ENCODE assay signal across 1 mouse cellular context in the genomic region with DNA sequence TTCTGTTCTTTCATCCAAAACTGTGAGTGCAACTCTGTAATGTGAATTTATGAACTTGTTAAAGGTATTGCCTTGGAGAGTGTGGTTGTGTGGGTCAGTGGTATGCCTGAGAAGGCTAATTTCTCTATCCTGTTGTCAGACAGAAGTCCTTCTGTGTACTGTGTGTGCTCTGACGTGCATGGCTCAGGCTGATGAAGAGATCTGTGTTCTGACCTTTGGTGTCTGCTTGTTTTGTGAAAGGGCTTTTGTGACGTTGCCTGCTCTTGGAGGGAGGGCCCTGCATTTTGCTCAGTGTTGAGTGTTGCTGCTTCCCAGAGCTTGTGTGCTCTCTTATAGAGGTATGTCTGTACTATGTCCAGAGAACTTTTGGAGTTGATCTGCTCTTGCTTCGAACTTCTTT.
TF ChIP-seq lines count a peak whose summit lies in the region.

No protein-coding gene starts in this region.

TF ChIP-seq in MEL, 35 proteins besides CTCF, POLR2A, EP300 and RAD21 (continued from another document):
- TF ChIP-seq USF2 (IDR thresholded peaks at IDR 0.05; ENCODE audit: borderline replicate concordance in 1 of 2, insufficient read depth in 1 of 2, low read depth in 1 of 2, low read length in 2 of 2) (no peak), POLR2AphosphoS5 (IDR thresholded peaks at IDR 0.05; ENCODE audit: borderline replicate concordance, low read depth, low read length) (no peak), TAL1 (IDR thresholded peaks at IDR 0.05; ENCODE audit: low read length) (no peak), MAFK (IDR thresholded peaks at IDR 0.05; ENCODE audit: borderline replicate concordance, low read depth, low read length) (no peak), NELFE (IDR thresholded peaks at IDR 0.05; ENCODE audit: low read depth, low read length) (no peak), SMC3 (IDR thresholded peaks at IDR 0.05; ENCODE audit: low read depth, low read length) (no peak), GATA1 (IDR thresholded peaks at IDR 0.05; ENCODE audit: low read depth, low read length) (no peak), UBTF (IDR thresholded peaks at IDR 0.05; ENCODE audit: borderline replicate concordance, insufficient read depth, low read depth, low read length) (no peak), MAZ (IDR thresholded peaks at IDR 0.05; ENCODE audit: low read depth, low read length) (no peak), GABPA (IDR thresholded peaks at IDR 0.05; ENCODE audit: low read depth, low read length) (no peak), MEF2A (IDR thresholded peaks at IDR 0.05; ENCODE audit: extremely low read depth, insufficient replicate concordance, low read depth, low read length, poor library complexity, severe bottlenecking) (no peak), CHD2 (IDR thresholded peaks at IDR 0.05; ENCODE audit: low read length) (no peak), KAT2A (conservative IDR thresholded peaks at IDR 0.05; ENCODE audit: low read depth, low read length) (no peak), ZKSCAN1 (IDR thresholded peaks at IDR 0.05; ENCODE audit: low read depth, low read length) (no peak), ELF1 (IDR thresholded peaks at IDR 0.05; ENCODE audit: low read depth, low read length) (no peak)
